19 mouse cellular contexts compared by ENCODE assay signal in genomic region chr13:64411282-64411681, GRCm38 (mm10). TPM values are rescaled to one million over a fixed set of nuclear protein-coding genes. Genes with fewer than 3 reads are reported as not detected.
DNase-seq lines count a peak whose midpoint lies in the region; ATAC-seq and TF ChIP-seq lines count a peak whose summit lies in the region.
"Had no signal": no experiment of that assay in that cellular context is flagged by ENCODE, and none has a peak within 500 bp of the region (broad histone marks: within the 10 kb centered on the region; RNA-seq: fewer than 3 reads in every experiment).

No protein-coding gene starts in this region.

- H3K4me2 ChIP-seq in stomach, embryonic 15.5 days: no peak overlapping the region
- H3K4me2 ChIP-seq in stomach, postnatal 0 days (replicated peaks; ENCODE audit: low read depth): no peak overlapping the region
- peak overlapping the region; percentile 36 for H3K4me2 ChIP-seq in liver, embryonic 15.5 days
- H3K4me2 ChIP-seq: forebrain, embryonic 12.5 days; hindbrain, embryonic 12.5 days; midbrain, embryonic 12.5 days had no signal

- no peak overlapping the region for H3K27ac ChIP-seq in stomach, embryonic 15.5 days
- H3K27ac ChIP-seq in stomach, postnatal 0 days (replicated peaks): no peak overlapping the region
- peak overlapping the region; percentile 68 for H3K27ac ChIP-seq in liver, embryonic 15.5 days (replicated peaks)
- H3K27ac ChIP-seq: forebrain, embryonic 12.5 days; heart, embryonic 10.5 days; hindbrain, embryonic 12.5 days; kidney, postnatal 0 days; midbrain, embryonic 12.5 days had no signal

- WGBS in stomach, embryonic 15.5 days: 68% methylated on average over 2 of the region's 2 CpGs
- WGBS in stomach, postnatal 0 days: 76% methylated on average over 2 of the region's 2 CpGs
- 19% methylated on average over 2 of the region's 2 CpGs for WGBS in liver, embryonic 15.5 days (ENCODE audit: insufficient replicate concordance)

- no peaks in the 10 kb centered on the region for H3K9me3 ChIP-seq in stomach, embryonic 15.5 days
- H3K9me3 ChIP-seq in stomach, postnatal 0 days (ENCODE audit: control insufficient read depth, low read length): no peaks in the 10 kb centered on the region
- H3K9me3 ChIP-seq in liver, embryonic 15.5 days (replicated peaks): no peaks in the 10 kb centered on the region
- H3K9me3 ChIP-seq: forebrain, embryonic 12.5 days; heart, embryonic 10.5 days; midbrain, embryonic 12.5 days had no signal

- DNase-seq in stomach, postnatal 0 days (ENCODE audit: low spot score): no peak
- no peak for DNase-seq in embryo, embryonic 10.5 days (ENCODE audit: low spot score)
- DNase-seq in layer of hippocampus, postnatal 10 days (ENCODE audit: low spot score in 2 of 2): no peak
- no peak for DNase-seq in cerebellum, postnatal 4 days (ENCODE audit: low spot score in 2 of 2)
- DNase-seq: cerebellum, adult 8-10 months; gastrocnemius, postnatal 36 days; heart, postnatal 14 days; kidney, adult 18-20 months; lung, adult 18-20 months; lung, postnatal 10 days had no signal

- TF ChIP-seq CTCF in stomach, postnatal 0 days (IDR thresholded peaks at IDR 0.05; ENCODE audit: low read depth): no peak

- no peaks in the 10 kb centered on the region for H3K4me1 ChIP-seq in stomach, embryonic 15.5 days
- no peaks in the 10 kb centered on the region for H3K4me1 ChIP-seq in stomach, postnatal 0 days (replicated peaks; ENCODE audit: control insufficient read depth, insufficient read depth)
- peaks cover 51% of the 10 kb centered on the region for H3K4me1 ChIP-seq in liver, embryonic 15.5 days (replicated peaks)
- H3K4me1 ChIP-seq: forebrain, embryonic 12.5 days; heart, embryonic 10.5 days; hindbrain, embryonic 12.5 days; midbrain, embryonic 12.5 days had no signal

- no peak for TF ChIP-seq EP300 in stomach, postnatal 0 days (optimal IDR thresholded peaks at IDR 0.05)

- no peak overlapping the region for H3K4me3 ChIP-seq in stomach, embryonic 15.5 days (replicated peaks)
- H3K4me3 ChIP-seq in stomach, postnatal 0 days (ENCODE audit: low read depth, low read length): no peak overlapping the region
- no peak overlapping the region for H3K4me3 ChIP-seq in liver, embryonic 15.5 days (replicated peaks)
- H3K4me3 ChIP-seq: forebrain, embryonic 12.5 days; heart, embryonic 10.5 days; hindbrain, embryonic 12.5 days; midbrain, embryonic 12.5 days had no signal

- H3K27me3 ChIP-seq in stomach, embryonic 15.5 days (replicated peaks): no peaks in the 10 kb centered on the region
- H3K27me3 ChIP-seq in stomach, postnatal 0 days (ENCODE audit: control insufficient read depth, insufficient read depth, low read length): no peaks in the 10 kb centered on the region
- no peaks in the 10 kb centered on the region for H3K27me3 ChIP-seq in liver, embryonic 15.5 days
- H3K27me3 ChIP-seq: forebrain, embryonic 12.5 days; hindbrain, embryonic 12.5 days; midbrain, embryonic 12.5 days; Patski had no signal

- ATAC-seq in stomach, embryonic 15.5 days (ENCODE audit: insufficient read depth, low FRiP score, low read depth): peak; percentile 47; the same call in 1 of the 2 replicates
- no peak for ATAC-seq in stomach, postnatal 0 days (ENCODE audit: low FRiP score, low TSS enrichment)
- ATAC-seq in erythroid progenitor cell, adult 5-6 weeks (replicated peaks; ENCODE audit: low FRiP score, poor library complexity, severe bottlenecking): peak; percentile 54
- peak; percentile 84 for ATAC-seq in liver, embryonic 15.5 days (ENCODE audit: insufficient read depth)
- ATAC-seq: Patski had no signal

- H3K36me3 ChIP-seq in stomach, embryonic 15.5 days: no peaks in the 10 kb centered on the region
- H3K36me3 ChIP-seq in stomach, postnatal 0 days (ENCODE audit: control insufficient read depth, insufficient read depth, low read length): no peaks in the 10 kb centered on the region
- no peaks in the 10 kb centered on the region for H3K36me3 ChIP-seq in liver, embryonic 15.5 days (replicated peaks)
- H3K36me3 ChIP-seq: forebrain, embryonic 12.5 days; heart, embryonic 10.5 days; hindbrain, embryonic 12.5 days; midbrain, embryonic 12.5 days had no signal

- no peak overlapping the region for H3K9ac ChIP-seq in stomach, embryonic 15.5 days
- no peak overlapping the region for H3K9ac ChIP-seq in stomach, postnatal 0 days (ENCODE audit: low read length)
- H3K9ac ChIP-seq in liver, embryonic 15.5 days: no peak overlapping the region
- H3K9ac ChIP-seq: forebrain, embryonic 12.5 days; hindbrain, embryonic 12.5 days; midbrain, embryonic 12.5 days had no signal

RNA-seq across cellular contexts. Expression of gene Cdk20, which starts 20.8 kb away (rescaled TPM):
- 9.0 and 10.2 TPM in 2 replicates for polyA plus RNA-seq in stomach, embryonic 15.5 days (2015; fragmentation: Nextera tagmentation; extraction: Ambion mirVana)
- 4.5 and 5.3 TPM in 2 replicates for polyA plus RNA-seq in stomach, postnatal 0 days (2015; fragmentation: Nextera tagmentation; extraction: Ambion mirVana)
- total RNA-seq in erythroid progenitor cell, adult 5-6 weeks (2015; ENCODE audit: low replicate concordance): 2.1 and 7.2 TPM in 2 replicates
- 1.2 and 6.4 TPM in 2 replicates for total RNA-seq in erythroid progenitor cell, adult 5-6 weeks (2017; ENCODE audit: low replicate concordance)
- polyA plus RNA-seq in liver, embryonic 15.5 days (2015; fragmentation: Nextera tagmentation; extraction: Ambion mirVana): 3.4 and 5.1 TPM in 2 replicates
- total RNA-seq in layer of hippocampus, postnatal 10 days (2021): 10 to 100 TPM; 12.9 to 14.8 TPM

RNA-seq across cellular contexts. Expression of gene Ctsl, which starts 40.6 kb away (rescaled TPM):
- 221 and 248 TPM in 2 replicates for polyA plus RNA-seq in stomach, embryonic 15.5 days (2015; fragmentation: Nextera tagmentation; extraction: Ambion mirVana)
- polyA plus RNA-seq in stomach, postnatal 0 days (2015; fragmentation: Nextera tagmentation; extraction: Ambion mirVana): 183 and 184 TPM in 2 replicates
- total RNA-seq in erythroid progenitor cell, adult 5-6 weeks (2015; ENCODE audit: low replicate concordance): 2.1 and 7.9 TPM in 2 replicates
- total RNA-seq in erythroid progenitor cell, adult 5-6 weeks (2017; ENCODE audit: low replicate concordance): 11.1 and 20.3 TPM in 2 replicates
- polyA plus RNA-seq in liver, embryonic 15.5 days (2015; fragmentation: Nextera tagmentation; extraction: Ambion mirVana): 197 and 221 TPM in 2 replicates
- 100 to 1,000 TPM; 169 to 194 TPM for total RNA-seq in layer of hippocampus, postnatal 10 days (2021)
